Mouse (Mus musculus) lung, postnatal 0 days (tissue): ENCODE results near the gene Uprt.

Experiments used
- CTCF ChIP-seq: IDR thresholded peaks from 2 replicates; pipeline ENCODE4 v1.5.1; 2016; ENCODE audit warnings: antibody characterized with exemption, mild to moderate bottlenecking
- EP300 ChIP-seq: IDR thresholded peaks from 2 replicates; pipeline ENCODE4 v1.6.1; 2016; ENCODE audit warnings: antibody characterized with exemption, mild to moderate bottlenecking, control low read depth

GRCm38 (mm10) chrX:104489626-104490355, 7.2 kb downstream of the Uprt start:
- TF ChIP-seq CTCF (no peak), EP300 (no peak)
